Mouse (Mus musculus) heart, postnatal 36 days (tissue): Measurements from ENCODE around the gene Smarcc2. TPM values are rescaled to one million over a fixed set of nuclear protein-coding genes. Genes with fewer than 3 reads are reported as not detected.

ENCODE experiments used
- DNase-seq, 2 experiments: peaks; one replicate each; pipeline ENCODE4 v3.0.0; 2021 to 2022
- intact Hi-C: fragments of 180-260 bp; cut with DNase I; formaldehyde crosslinking; loops from one replicate; pipeline ENCODE4 v1.15.1; 2025
- microRNA-seq, 2 experiments: library from miRNA; unstranded; fragments of <30 nt; microRNA quantifications; one replicate each; pipeline ENCODE4 v1.2.0; 2021; ENCODE audit warnings: borderline number of aligned reads in 2 of 2
- total RNA-seq, 2 experiments: library from RNA; stranded (reverse); gene quantifications; 2 replicates each; pipeline ENCODE4 v1.2.3; 2021

Gene Smarcc2
- total RNA-seq, 2 experiments from 2014 or later, result 79.8 to 82.7 TPM

DNA sequence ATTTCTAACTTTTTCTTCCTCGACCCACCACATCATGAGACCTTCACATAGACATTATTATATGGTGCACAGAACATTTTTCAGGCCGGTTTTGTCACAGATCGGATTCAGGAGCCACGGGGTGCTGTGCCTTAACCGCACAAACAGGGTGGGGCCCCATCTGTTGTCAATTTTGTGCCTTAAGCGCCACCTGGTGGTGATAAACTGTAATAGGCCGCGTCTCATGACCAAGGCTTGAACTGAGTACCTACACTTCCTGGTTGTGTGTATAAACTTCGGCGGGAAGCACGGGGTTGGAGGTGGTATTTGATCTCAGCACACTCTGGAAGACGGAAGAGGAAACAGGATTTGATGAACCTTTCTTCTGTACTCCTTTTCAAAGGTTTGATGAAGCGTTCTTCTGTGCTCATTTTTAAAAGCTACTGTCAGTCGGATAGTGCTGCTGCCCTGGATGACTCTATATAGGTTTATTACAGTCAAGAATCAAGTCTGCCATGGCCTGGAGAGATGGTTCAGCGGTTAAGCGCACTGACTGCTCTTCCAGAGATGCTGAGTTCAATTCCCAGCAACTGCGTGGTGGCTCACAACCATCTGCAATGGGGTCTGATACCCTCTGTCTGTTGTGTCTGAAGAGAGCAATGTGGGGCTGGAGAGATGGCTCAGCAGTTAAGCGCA, 77.4 kb downstream of the Smarcc2 start:
- intact Hi-C loops, result loop anchor here (1.0 to 2.0 kb wide), 3 partner anchors 17 to 77 kb away; partner anchors contain the start of gene Smarcc2
- peak; percentile 88 to 91 for DNase-seq

DNA sequence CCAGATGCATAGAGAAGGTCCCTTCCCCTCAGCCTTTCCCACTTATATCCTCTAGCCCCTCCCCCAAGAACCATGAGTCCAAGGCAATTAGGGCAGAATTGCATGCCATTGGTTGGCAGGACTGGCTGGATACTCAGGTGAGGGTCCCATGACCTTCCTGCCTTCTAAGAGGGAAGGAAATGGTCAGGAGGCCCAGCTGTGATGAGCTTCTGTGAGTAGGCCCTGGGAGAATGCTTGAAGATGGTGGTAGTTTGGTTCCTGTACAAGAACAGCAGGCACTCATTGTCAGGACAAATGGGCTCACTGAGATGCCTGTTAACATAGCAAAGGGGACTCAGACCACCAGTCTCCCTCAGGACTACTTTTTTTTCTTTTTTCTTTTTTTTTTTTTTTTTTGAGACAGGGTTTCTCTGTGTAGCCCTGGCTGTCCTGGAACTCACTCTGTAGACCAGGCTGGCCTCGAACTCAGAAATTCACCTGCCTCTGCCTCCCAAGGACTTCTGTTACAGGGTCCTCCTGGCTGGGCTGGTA, 79.4 kb downstream of the Smarcc2 start:
- no peak for DNase-seq
- intact Hi-C loops, result no loop called here

Small RNA genes lying within 50 kb of the gene (microRNA-seq; reads per million reads assigned to microRNA genes)
- gene Mir6916, result 0.72 to 1.3 reads per million in 2 experiments
- gene Mir8105, result 1.4 to 2.7 reads per million in 2 experiments

Other genes with a start within 250 kb of the Smarcc2 start
- 10 to 100 TPM; 35.7 to 41.4 TPM for gene Spryd4, start 247.4 kb upstream of the Smarcc2 start, total RNA-seq
- not detected for gene Mip, start 233.4 kb upstream of the Smarcc2 start, total RNA-seq
- 10 to 100 TPM in 1 of 2 experiments, 1 to 10 TPM in 1; 8.9 to 12.2 TPM for gene Timeless, start 227.2 kb upstream of the Smarcc2 start, total RNA-seq
- under 1 TPM in 1 of 2 experiments, not detected in 1; 0.19 TPM for gene Apon, start 205.2 kb upstream of the Smarcc2 start, total RNA-seq
- gene Apof, start 190.6 kb upstream of the Smarcc2 start, total RNA-seq, result not detected
- gene Stat2, start 188.7 kb upstream of the Smarcc2 start, total RNA-seq, result 10 to 100 TPM in 1 of 2 experiments, 1 to 10 TPM in 1; 8.4 to 15.4 TPM
- not detected for gene Il23a, start 160.5 kb upstream of the Smarcc2 start, total RNA-seq
- 1 to 10 TPM; 7.5 to 7.6 TPM for gene Pan2, start 155.9 kb upstream of the Smarcc2 start, total RNA-seq
- gene Cnpy2, start 136.8 kb upstream of the Smarcc2 start, total RNA-seq, result 10 to 100 TPM; 65.4 to 67.3 TPM
- gene Cs, start 121.5 kb upstream of the Smarcc2 start, total RNA-seq, result 1,000 to 10,000 TPM; 1,152 to 1,240 TPM
- gene Coq10a, start 90.3 kb upstream of the Smarcc2 start, total RNA-seq, result 100 to 1,000 TPM; 304 to 339 TPM
- gene Ankrd52, start 82.1 kb upstream of the Smarcc2 start, total RNA-seq, result 10 to 100 TPM; 41.2 to 43.2 TPM
- gene Slc39a5, start 58.0 kb upstream of the Smarcc2 start, total RNA-seq, result not detected
- gene Nabp2, start 47.8 kb upstream of the Smarcc2 start, total RNA-seq, result 10 to 100 TPM; 44.6 to 49.6 TPM
- gene Rnf41, start 47.6 kb upstream of the Smarcc2 start, total RNA-seq, result 10 to 100 TPM; 16.3 to 18.3 TPM
- gene Myl6, start 34.9 kb downstream of the Smarcc2 start, total RNA-seq, result 100 to 1,000 TPM; 267 to 286 TPM
- 1 to 10 TPM; 2.8 to 3.2 TPM for gene Myl6b, start 39.4 kb downstream of the Smarcc2 start, total RNA-seq
- 10 to 100 TPM; 19.3 TPM for gene Esyt1, start 66.6 kb downstream of the Smarcc2 start, total RNA-seq
- 1 to 10 TPM; 7.2 to 8.8 TPM for gene Zc3h10, start 88.5 kb downstream of the Smarcc2 start, total RNA-seq
- 1,000 to 10,000 TPM; 1,509 to 1,535 TPM for gene Rpl41, start 90.1 kb downstream of the Smarcc2 start, total RNA-seq
- 10 to 100 TPM; 43.4 to 50.5 TPM for gene Pa2g4, start 106.7 kb downstream of the Smarcc2 start, total RNA-seq
- 1 to 10 TPM; 8.9 to 9.2 TPM for gene Erbb3, start 130.4 kb downstream of the Smarcc2 start, total RNA-seq
- 100 to 1,000 TPM; 246 to 289 TPM for gene Rps26, start 167.5 kb downstream of the Smarcc2 start, total RNA-seq
- under 1 TPM; 0.62 to 0.69 TPM for gene Ikzf4, start 186.7 kb downstream of the Smarcc2 start, total RNA-seq
- 10 to 100 TPM; 23.7 to 27.0 TPM for gene Suox, start 214.8 kb downstream of the Smarcc2 start, total RNA-seq
- gene Rab5b, start 237.0 kb downstream of the Smarcc2 start, total RNA-seq, result 10 to 100 TPM; 80.8 to 81.1 TPM
- gene Pmel, start 244.9 kb downstream of the Smarcc2 start, total RNA-seq, result under 1 TPM; 0.46 to 0.50 TPM
- gene Cdk2, start 245.8 kb downstream of the Smarcc2 start, total RNA-seq, result 10 to 100 TPM; 13.8 to 13.9 TPM